Mouse (Mus musculus) lung, adult 2 months (tissue): Measurements from ENCODE around the gene Cabp2.

Source experiments
- CTCF ChIP-seq: fragments of 200-500 bp; IDR thresholded peaks from 2 replicates; pipeline ENCODE4 v1.5.1; 2011; ENCODE audit warnings: mild to moderate bottlenecking, low read length, control low read depth; ENCODE audit not compliant: insufficient read depth
- POLR2A ChIP-seq: fragments of 200-500 bp; IDR thresholded peaks from 2 replicates; pipeline ENCODE4 v1.6.1; 2011; ENCODE audit warnings: low read depth, mild to moderate bottlenecking, control low read depth, low read length, borderline replicate concordance; ENCODE audit errors: extremely low read depth

- TF ChIP-seq CTCF (no peak), POLR2A (no peak)
These were observed 11.4 kb downstream of the Cabp2 start for GRCm38 (mm10) chr19:4092750-4093149.
